Mouse (Mus musculus) limb, embryonic 10.5 days (tissue): ENCODE measurements around the gene Heatr5b. TPM values are rescaled to one million over a fixed set of nuclear protein-coding genes. Genes with fewer than 3 reads are reported as not detected.
A peak's percentile ranks its signal among the peaks of the same experiment; 100 is the strongest.

Experiments used
- DNase-seq: peaks from one replicate; pipeline ENCODE4 v3.0.0-alpha.2; 2017; ENCODE audit warnings: low spot score
- H3K27ac ChIP-seq: fragments of 300-500 bp; sonication (generic); 2 replicates; pipeline ENCODE4 v1.5.1; 2016; ENCODE audit warnings: mild to moderate bottlenecking
- H3K27me3 ChIP-seq: fragments of 300-500 bp; sonication (generic); 2 replicates; pipeline ENCODE4 v1.6.1; 2016; ENCODE audit warnings: low read depth, mild to moderate bottlenecking; ENCODE audit not compliant: poor library complexity, severe bottlenecking
- H3K36me3 ChIP-seq: fragments of 300-500 bp; sonication (generic); 2 replicates; pipeline ENCODE4 v1.6.1; 2016; ENCODE audit warnings: mild to moderate bottlenecking, moderate library complexity
- H3K4me1 ChIP-seq: fragments of 300-500 bp; sonication (generic); 2 replicates; pipeline ENCODE4 v1.6.1; 2016
- H3K4me3 ChIP-seq: fragments of 300-500 bp; sonication (generic); 2 replicates; pipeline ENCODE4 v1.5.1; 2016; ENCODE audit warnings: mild to moderate bottlenecking, moderate library complexity
- H3K9me3 ChIP-seq: fragments of 300-500 bp; sonication (generic); replicated peaks from 2 replicates; pipeline ENCODE4 v1.6.1; 2016; ENCODE audit warnings: mild to moderate bottlenecking
- WGBS: fragments of 180-500 bp; shearing (Covaris S2); methylation state at CpG from one replicate; pipeline ENCODE4 v1.1.7; 2016; 5-methylcytosine and 5-hydroxymethylcytosine counted together
- polyA plus RNA-seq: library from polyadenylated mRNA; unstranded; fragments of >200 nt; fragmentation: Nextera tagmentation; extraction: Ambion mirVana; gene quantifications from 2 replicates; pipeline ENCODE4 v1.2.1, GENCODE M21; 2016

The Heatr5b gene
- 9.8 and 17.5 TPM in 2 replicates for polyA plus RNA-seq

GRCm38 (mm10) chr17:78834856-78835835, at the start of gene Heatr5b, which contains the start of gene Gpatch11:
TSS of gene Heatr5b (minus strand) at chr17:78835364.
TSS of gene Gpatch11 (plus strand) at chr17:78835567.
- peak within 1 kb of the TSS; percentile 87 for H3K4me3 ChIP-seq
- no peaks in the 10 kb centered on the region for H3K27me3 ChIP-seq
- under 1% methylated on average over 81 of the region's 81 CpGs for WGBS
- peaks cover 27% of the 10 kb centered on the region for H3K36me3 ChIP-seq
- H3K27ac ChIP-seq: peak within 1 kb of the TSS; percentile 88
- no peaks in the 10 kb centered on the region for H3K9me3 ChIP-seq
- DNase-seq: peak; percentile 100
- peaks cover 6% of the 10 kb centered on the region; the same call in 1 of the 2 replicates for H3K4me1 ChIP-seq

DNA sequence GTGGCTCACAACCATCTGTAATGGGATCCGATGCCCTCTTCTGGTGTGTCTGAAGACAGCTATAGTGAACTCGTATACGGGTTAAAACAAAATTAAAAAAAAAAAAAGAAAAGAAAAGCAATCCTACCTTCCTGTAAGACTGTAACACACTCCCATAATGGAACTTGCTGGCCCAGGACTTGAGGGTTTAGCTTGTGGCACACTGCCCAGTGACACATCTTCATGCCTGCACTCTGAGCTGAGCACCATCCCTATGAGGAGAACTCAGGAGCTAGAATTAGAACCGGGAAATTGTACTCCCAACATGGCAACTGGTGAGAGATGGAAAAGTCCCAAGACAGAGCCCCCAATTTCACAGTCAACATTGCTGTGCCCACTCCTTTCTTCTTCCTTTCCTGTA, 48.1 kb upstream of the Heatr5b start:
- DNase-seq: no peak
- Histone ChIP-seq H3K27ac (no peak overlapping the region), H3K27me3 (no peaks in the 10 kb centered on the region), H3K9me3 (no peaks in the 10 kb centered on the region), H3K4me1 (peaks cover 18% of the 10 kb centered on the region), H3K36me3 (peaks cover under 1% of the 10 kb centered on the region; the same call in 1 of the 2 replicates), H3K4me3 (no peak overlapping the region)
- WGBS: 96% methylated on average over 4 of the region's 4 CpGs

DNA sequence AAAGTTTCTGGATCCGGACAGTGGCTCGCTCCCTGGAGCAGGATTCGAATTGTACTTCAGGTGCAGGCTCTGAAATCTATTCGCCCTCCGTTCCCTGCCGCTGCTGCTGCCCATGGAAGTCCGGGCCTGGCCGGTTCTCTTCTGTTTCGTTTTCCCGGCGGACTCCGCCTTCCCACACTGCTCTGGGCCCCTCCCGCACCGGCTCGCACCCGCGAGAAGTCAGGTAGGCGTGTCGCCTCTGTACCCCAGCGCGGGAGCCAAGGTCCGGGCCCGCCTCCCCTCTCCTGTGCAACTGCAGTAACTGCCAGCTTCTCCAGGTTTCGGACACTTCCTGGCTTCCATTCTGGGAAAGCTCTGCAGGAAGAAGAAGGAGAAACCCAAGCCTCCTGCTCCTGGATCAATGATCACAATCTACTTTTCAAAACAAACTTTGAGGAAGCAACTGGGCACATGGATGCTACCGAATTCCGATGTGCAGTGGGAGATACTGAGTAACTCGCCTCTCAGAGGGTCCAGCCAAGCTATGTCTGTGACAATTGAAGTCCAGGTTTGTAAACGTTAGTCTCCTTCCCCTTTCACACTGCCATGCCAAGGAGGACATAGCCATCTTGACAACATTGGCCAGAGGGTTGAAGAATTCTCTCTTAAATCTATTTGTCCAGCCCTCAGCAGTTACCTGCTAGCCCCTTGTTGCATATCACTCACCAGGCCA, 47.4 kb upstream of the Heatr5b start, which contains the start of gene Eif2ak2:
Eif2ak2 (minus strand) TSS at position 173 of the 712 bp plus-strand sequence.
- H3K4me1 ChIP-seq: peaks cover 18% of the 10 kb centered on the region
- H3K4me3 ChIP-seq: peak within 1 kb of the TSS; percentile 71
- peak within 1 kb of the TSS; percentile 87 for H3K27ac ChIP-seq
- peaks cover 7% of the 10 kb centered on the region for H3K36me3 ChIP-seq
- DNase-seq: peak; percentile 88
- no peaks in the 10 kb centered on the region for H3K27me3 ChIP-seq
- no peaks in the 10 kb centered on the region for H3K9me3 ChIP-seq
- WGBS: 3% methylated on average over 28 of the region's 28 CpGs

DNA sequence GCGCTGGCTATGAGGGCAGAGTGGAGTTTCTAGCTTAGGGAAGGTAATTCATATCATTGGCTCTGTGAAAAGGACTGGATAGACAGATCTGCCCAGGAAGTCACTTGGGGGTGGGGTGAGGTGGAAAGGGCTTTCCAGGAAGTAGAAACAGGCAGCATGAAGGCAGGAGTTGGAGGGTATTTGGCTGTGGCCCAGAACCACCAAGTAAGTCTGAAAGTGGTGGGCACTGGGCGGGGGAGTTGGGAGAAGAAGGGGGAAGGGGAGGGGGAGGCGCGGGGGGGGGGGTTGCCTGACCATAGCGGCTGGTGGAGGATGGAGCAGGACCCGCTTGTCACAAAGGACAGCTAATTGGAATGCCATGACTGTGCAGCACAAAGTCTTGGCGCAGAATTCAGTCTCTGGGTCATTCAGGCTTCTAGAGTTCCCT, 46.7 kb upstream of the Heatr5b start:
- Histone ChIP-seq H3K27ac (peak overlapping the region; percentile 87), H3K4me3 (peak overlapping the region; percentile 71), H3K36me3 (peaks cover 12% of the 10 kb centered on the region), H3K9me3 (no peaks in the 10 kb centered on the region), H3K27me3 (no peaks in the 10 kb centered on the region), H3K4me1 (peaks cover 18% of the 10 kb centered on the region)
- DNase-seq: peak; percentile 53
- 19% methylated on average over 4 of the region's 7 CpGs for WGBS

GRCm38 (mm10) chr17:78873886-78874285, 38.7 kb upstream of the Heatr5b start:
- H3K9me3 ChIP-seq: no peaks in the 10 kb centered on the region
- no peak for DNase-seq
- 89% methylated on average over 6 of the region's 6 CpGs for WGBS
- no peak overlapping the region for H3K4me3 ChIP-seq
- no peaks in the 10 kb centered on the region for H3K4me1 ChIP-seq
- no peaks in the 10 kb centered on the region for H3K27me3 ChIP-seq
- no peak overlapping the region for H3K27ac ChIP-seq
- peaks cover 41% of the 10 kb centered on the region for H3K36me3 ChIP-seq

GRCm38 (mm10) chr17:78856243-78856642, 21.1 kb upstream of the Heatr5b start:
- H3K4me3 ChIP-seq: no peak overlapping the region
- WGBS: 91% methylated on average over 10 of the region's 10 CpGs
- no peak overlapping the region for H3K27ac ChIP-seq
- peaks cover 52% of the 10 kb centered on the region for H3K36me3 ChIP-seq
- no peaks in the 10 kb centered on the region for H3K27me3 ChIP-seq
- no peaks in the 10 kb centered on the region for H3K9me3 ChIP-seq
- DNase-seq: no peak
- no peaks in the 10 kb centered on the region for H3K4me1 ChIP-seq

GRCm38 (mm10) chr17:78842271-78842928, 7.2 kb upstream of the Heatr5b start:
- DNase-seq: no peak
- no peaks in the 10 kb centered on the region for H3K9me3 ChIP-seq
- 93% methylated on average over 7 of the region's 7 CpGs for WGBS
- peaks cover 89% of the 10 kb centered on the region for H3K36me3 ChIP-seq
- no peaks in the 10 kb centered on the region for H3K27me3 ChIP-seq
- H3K4me3 ChIP-seq: no peak overlapping the region
- no peak overlapping the region for H3K27ac ChIP-seq
- H3K4me1 ChIP-seq: no peaks in the 10 kb centered on the region

DNA sequence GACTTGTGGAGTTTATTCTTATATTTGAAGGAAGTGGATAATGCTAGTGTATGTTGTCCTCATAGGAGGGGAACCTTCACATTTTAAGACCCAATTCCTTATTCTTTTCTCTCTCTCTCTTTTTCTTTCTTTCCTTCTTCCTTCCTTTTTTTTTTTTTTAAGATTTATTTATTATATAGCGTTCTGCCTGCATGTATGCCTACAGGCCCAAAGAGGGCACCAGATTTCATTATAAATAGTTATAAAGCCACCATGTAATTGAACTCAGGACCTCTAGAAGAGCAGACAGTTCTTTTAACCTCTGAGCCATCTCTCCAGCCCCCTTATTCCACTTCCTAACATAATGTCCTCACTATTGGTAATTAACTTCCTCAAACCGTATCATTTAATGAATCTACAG, 892 bp upstream of the Heatr5b start:
- Histone ChIP-seq H3K36me3 (peaks cover 29% of the 10 kb centered on the region), H3K27me3 (no peaks in the 10 kb centered on the region), H3K4me1 (peaks cover 6% of the 10 kb centered on the region; the same call in 1 of the 2 replicates), H3K4me3 (peak overlapping the region; percentile 87), H3K9me3 (no peaks in the 10 kb centered on the region), H3K27ac (peak overlapping the region; percentile 88)
- no peak for DNase-seq
- 37% methylated on average over 2 of the region's 2 CpGs for WGBS

GRCm38 (mm10) chr17:78824346-78824745, 10.8 kb downstream of the Heatr5b start:
- Histone ChIP-seq H3K4me3 (no peak overlapping the region), H3K36me3 (peaks cover 71% of the 10 kb centered on the region), H3K27me3 (no peaks in the 10 kb centered on the region), H3K4me1 (no peaks in the 10 kb centered on the region), H3K27ac (no peak overlapping the region), H3K9me3 (no peaks in the 10 kb centered on the region)
- no peak for DNase-seq
- 84% methylated on average over 13 of the region's 13 CpGs for WGBS

DNA sequence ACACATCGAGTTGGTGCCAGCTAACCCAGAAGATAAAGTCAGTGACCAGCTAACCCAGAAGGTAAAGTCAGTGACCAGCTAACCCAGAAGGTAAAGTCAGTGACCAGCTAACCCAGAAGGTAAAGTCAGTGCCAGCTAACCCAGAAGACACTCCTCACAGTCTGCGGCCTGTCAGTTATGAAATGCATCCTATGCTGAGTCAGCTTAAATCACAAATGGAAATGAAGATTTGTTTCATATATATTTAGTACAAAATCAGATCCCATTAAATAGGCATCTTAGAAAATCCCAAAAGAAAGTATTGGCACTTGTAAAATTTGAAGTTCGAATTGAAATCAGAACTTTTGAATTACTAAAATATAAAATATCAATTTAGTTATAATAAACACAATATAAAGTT, 25.6 kb downstream of the Heatr5b start:
- Histone ChIP-seq H3K4me3 (no peak overlapping the region), H3K4me1 (no peaks in the 10 kb centered on the region), H3K36me3 (peaks cover 45% of the 10 kb centered on the region), H3K9me3 (no peaks in the 10 kb centered on the region), H3K27me3 (no peaks in the 10 kb centered on the region), H3K27ac (no peak overlapping the region)
- 94% methylated on average over 3 of the region's 3 CpGs for WGBS
- DNase-seq: no peak

- H3K36me3 ChIP-seq: peaks cover 45% of the 10 kb centered on the region
- no peaks in the 10 kb centered on the region for H3K4me1 ChIP-seq
- H3K4me3 ChIP-seq: no peak overlapping the region
- no peak overlapping the region for H3K27ac ChIP-seq
- DNase-seq: no peak
- H3K9me3 ChIP-seq: no peaks in the 10 kb centered on the region
- no peaks in the 10 kb centered on the region for H3K27me3 ChIP-seq
These were observed 26.1 kb downstream of the Heatr5b start for GRCm38 (mm10) chr17:78809019-78809418.

GRCm38 (mm10) chr17:78797222-78797621, 37.9 kb downstream of the Heatr5b start:
- peaks cover 57% of the 10 kb centered on the region for H3K36me3 ChIP-seq
- H3K27ac ChIP-seq: no peak overlapping the region
- 94% methylated on average over 1 of the region's 1 CpGs for WGBS
- H3K4me3 ChIP-seq: no peak overlapping the region
- no peaks in the 10 kb centered on the region for H3K9me3 ChIP-seq
- H3K4me1 ChIP-seq: no peaks in the 10 kb centered on the region
- DNase-seq: no peak
- no peaks in the 10 kb centered on the region for H3K27me3 ChIP-seq
